Mouse (Mus musculus) effector memory CD4-positive, alpha-beta T cell, adult 7 months (primary cell): ENCODE measurements around the gene Gm21987. TPM values are rescaled to one million over a fixed set of nuclear protein-coding genes. Genes with fewer than 3 reads are reported as not detected.

Experiments used
- polyA plus RNA-seq: library from polyadenylated mRNA; unstranded; fragments of 100-300 nt; shearing (Covaris generic); gene quantifications from one replicate; pipeline ENCODE4 v1.2.1, GENCODE M21; 2017

Gene Gm21987
- not detected for polyA plus RNA-seq

GRCm38 (mm10) chr16:38346529-38347325, at the start of gene Gm21987, which contains the start of gene Cox17:
Gene Gm21987 (plus strand): TSS chr16:38347040.
Gene Cox17 (plus strand): TSS chr16:38346991.

GRCm38 (mm10) chr16:38341396-38342324, 5.2 kb upstream of the Gm21987 start, which contains the start of gene Maats1:
Gene Maats1 (minus strand): TSS chr16:38342143.

GRCm38 (mm10) chr16:38361933-38362332, 15.1 kb downstream of the Gm21987 start, which contains the start of gene Popdc2:
Gene Popdc2 (plus strand): TSS chr16:38362209.

Other genes starting within 250 kb of the Gm21987 start
- not detected for gene Nr1i2, start 52.2 kb upstream of the Gm21987 start, polyA plus RNA-seq
- 0.27 TPM for gene Maats1, start 4.9 kb upstream of the Gm21987 start, polyA plus RNA-seq
- 247 TPM for gene Cox17, start within 50 bp of the Gm21987 start, polyA plus RNA-seq
- gene Popdc2, start 15.2 kb downstream of the Gm21987 start, polyA plus RNA-seq: 3.0 TPM
- gene Pla1a, start 86.1 kb downstream of the Gm21987 start, polyA plus RNA-seq: not detected
- gene Adprh, start 105.7 kb downstream of the Gm21987 start, polyA plus RNA-seq: 60.8 TPM
- 4.9 TPM for gene Cd80, start 108.5 kb downstream of the Gm21987 start, polyA plus RNA-seq
- 3.9 TPM for gene Timmdc1, start 175.6 kb downstream of the Gm21987 start, polyA plus RNA-seq
- 27.8 TPM for gene Poglut1, start 203.2 kb downstream of the Gm21987 start, polyA plus RNA-seq
- gene Tmem39a, start 211.7 kb downstream of the Gm21987 start, polyA plus RNA-seq: 78.8 TPM